Mouse (Mus musculus): ENCODE results near the gene Rbmxl2. TPM values are rescaled to one million over a fixed set of nuclear protein-coding genes. Genes with fewer than 3 reads are reported as not detected.

Rbmxl2 gene
- total RNA-seq, 1 experiment = 82.7 TPM

GRCm38 (mm10) chr7:107253355-107253754 lies 44.1 kb downstream of the Rbmxl2 start:
- Histone ChIP-seq H3K4me1 (ENCODE audit: control insufficient read depth in 2 of 2, insufficient read depth in 2 of 2, low read length in 2 of 2, poor library complexity in 1 of 2) (peaks cover 1 to 5% of the 10 kb centered on the region in 2 experiments; a peak in 1 of 4 replicates), H3K27ac (ENCODE audit: insufficient read depth, low read depth, low read length, poor library complexity, severe bottlenecking) (no peak overlapping the region), H3K4me3 (ENCODE audit: insufficient read depth in 1 of 2, low read depth in 1 of 2, low read length in 2 of 2, poor library complexity in 1 of 2, severe bottlenecking in 1 of 2) (no peak overlapping the region), H3K9me3 (ENCODE audit: control insufficient read depth, insufficient read depth, low read depth, low read length) (no peaks in the 10 kb centered on the region), H3K9ac (ENCODE audit: insufficient read depth, low read depth, low read length, poor library complexity, severe bottlenecking) (no peak overlapping the region), H3K36me3 (ENCODE audit: control insufficient read depth, insufficient read depth, low read length, poor library complexity, severe bottlenecking) (no peaks in the 10 kb centered on the region)
- DNase-seq (ENCODE audit: low read depth, low spot score) = no peak
- in situ Hi-C loops (cut with MboI; ENCODE audit: low sequenced_read_pairs in 2 of 2, unreplicated experiment in 2 of 2) = no loop called here
- TF ChIP-seq MAFK (IDR thresholded peaks at IDR 0.05; ENCODE audit: insufficient read depth, low read depth, low read length) = no peak
- TF ChIP-seq ZC3H11A (IDR thresholded peaks at IDR 0.05; ENCODE audit: borderline replicate concordance, low read depth, low read length) = no peak
- no peak for TF ChIP-seq HCFC1 (IDR thresholded peaks at IDR 0.05; ENCODE audit: borderline replicate concordance, insufficient read depth, low read length)
- no peak for TF ChIP-seq ZNF384 (IDR thresholded peaks at IDR 0.05; ENCODE audit: low read depth, low read length)
- no peak for TF ChIP-seq CHD2 (IDR thresholded peaks at IDR 0.05; ENCODE audit: low read depth, low read length)

GRCm38 (mm10) chr7:107259936-107260335 lies 50.7 kb downstream of the Rbmxl2 start:
- Histone ChIP-seq H3K27ac (ENCODE audit: insufficient read depth, low read depth, low read length, poor library complexity, severe bottlenecking) (no peak overlapping the region), H3K4me3 (ENCODE audit: insufficient read depth in 1 of 2, low read depth in 1 of 2, low read length in 2 of 2, poor library complexity in 1 of 2, severe bottlenecking in 1 of 2) (no peak overlapping the region), H3K36me3 (ENCODE audit: control insufficient read depth, insufficient read depth, low read length, poor library complexity, severe bottlenecking) (no peaks in the 10 kb centered on the region), H3K9me3 (ENCODE audit: control insufficient read depth, insufficient read depth, low read depth, low read length) (no peaks in the 10 kb centered on the region), H3K4me1 (ENCODE audit: control insufficient read depth in 2 of 2, insufficient read depth in 2 of 2, low read length in 2 of 2, poor library complexity in 1 of 2) (0 out of 4 replicates have a peak, but pooled peaks cover 0 to 2% of the 10 kb centered on the region in 2 experiments), H3K9ac (ENCODE audit: insufficient read depth, low read depth, low read length, poor library complexity, severe bottlenecking) (no peak overlapping the region)
- in situ Hi-C loops (cut with MboI; ENCODE audit: low sequenced_read_pairs in 2 of 2, unreplicated experiment in 2 of 2) = no loop called here
- TF ChIP-seq ZC3H11A (IDR thresholded peaks at IDR 0.05; ENCODE audit: borderline replicate concordance, low read depth, low read length) = no peak
- DNase-seq (ENCODE audit: low read depth, low spot score) = no peak

Other genes with a start within 250 kb of the Rbmxl2 start
- gene Olfr6, start 245.5 kb upstream of the Rbmxl2 start, total RNA-seq (2012; rRNA removed) = not detected in 2 replicates
- gene Olfr711, start 234.0 kb upstream of the Rbmxl2 start, total RNA-seq (2012; rRNA removed) = not detected in 2 replicates
- not detected in 2 replicates for gene Olfr2, start 203.4 kb upstream of the Rbmxl2 start, total RNA-seq (2012; rRNA removed)
- gene Olfr713, start 178.3 kb upstream of the Rbmxl2 start, total RNA-seq (2012; rRNA removed) = not detected in 2 replicates
- gene Olfr714, start 138.5 kb upstream of the Rbmxl2 start, total RNA-seq (2012; rRNA removed) = not detected in 2 replicates
- not detected in 2 replicates for gene Olfr17, start 116.2 kb upstream of the Rbmxl2 start, total RNA-seq (2012; rRNA removed)
- gene Olfr715b, start 99.1 kb upstream of the Rbmxl2 start, total RNA-seq (2012; rRNA removed) = not detected in 2 replicates
- not detected in 2 replicates for gene Olfr715, start 78.4 kb upstream of the Rbmxl2 start, total RNA-seq (2012; rRNA removed)
- gene Olfr716, start 71.1 kb upstream of the Rbmxl2 start, total RNA-seq (2012; rRNA removed) = not detected in 2 replicates
- gene Nlrp14, start 42.5 kb upstream of the Rbmxl2 start, total RNA-seq (2012; rRNA removed) = 1.1 and 1.2 TPM in 2 replicates
- gene Syt9, start 161.3 kb downstream of the Rbmxl2 start, total RNA-seq (2012; rRNA removed) = 8.4 and 12.0 TPM in 2 replicates

Data from ES-E14 (cell line).